Mouse (Mus musculus): ENCODE results near the gene Acot7. TPM values are rescaled to one million over a fixed set of nuclear protein-coding genes. Genes with fewer than 3 reads are reported as not detected.

Acot7 gene
- polyA plus RNA-seq, 1 experiment from 2014 or later, result 64.4 TPM

- peak; percentile 63 for DNase-seq (ENCODE audit: extremely low spot score, low spot score)
- WGBS, result 17% methylated on average over 21 of the region's 21 CpGs
- Histone ChIP-seq H3K9me3 (no peaks in the 10 kb centered on the region), H3K27ac (no peak overlapping the region), H3K27me3 (ENCODE audit: poor library complexity, severe bottlenecking) (peaks cover 96% of the 10 kb centered on the region), H3K4me3 (peak overlapping the region; percentile 35), H3K4me1 (peaks cover 31% of the 10 kb centered on the region), H3K36me3 (replicated peaks) (no peaks in the 10 kb centered on the region)
Measured at GRCm38 (mm10) chr4:152157779-152158584, 20.0 kb upstream of the Acot7 start.

GRCm38 (mm10) chr4:152158585-152159284 lies 19.2 kb upstream of the Acot7 start, which contains the start of gene Hes2:
Hes2 (plus strand) TSS chr4:152158867.
- H3K4me1 ChIP-seq, result peaks cover 26% of the 10 kb centered on the region
- H3K9me3 ChIP-seq, result peaks cover 3% of the 10 kb centered on the region; the same call in 1 of the 2 replicates
- peak within 1 kb of the TSS; percentile 35 for H3K4me3 ChIP-seq
- 3% methylated on average over 35 of the region's 35 CpGs for WGBS
- H3K27me3 ChIP-seq (ENCODE audit: poor library complexity, severe bottlenecking), result peaks cover 93% of the 10 kb centered on the region
- H3K36me3 ChIP-seq (replicated peaks), result no peaks in the 10 kb centered on the region
- H3K27ac ChIP-seq, result no peak within 1 kb of the TSS
- no peak for DNase-seq (ENCODE audit: extremely low spot score, low spot score)

GRCm38 (mm10) chr4:152159285-152159678 lies 18.7 kb upstream of the Acot7 start:
- Histone ChIP-seq H3K36me3 (replicated peaks) (no peaks in the 10 kb centered on the region), H3K4me1 (peaks cover 22% of the 10 kb centered on the region), H3K27ac (no peak overlapping the region), H3K4me3 (peak overlapping the region; percentile 35), H3K27me3 (ENCODE audit: poor library complexity, severe bottlenecking) (peaks cover 93% of the 10 kb centered on the region), H3K9me3 (peaks cover 6% of the 10 kb centered on the region; the same call in 1 of the 2 replicates)
- no peak for DNase-seq (ENCODE audit: extremely low spot score, low spot score)
- 3% methylated on average over 19 of the region's 19 CpGs for WGBS

GRCm38 (mm10) chr4:152160748-152161147 lies 17.2 kb upstream of the Acot7 start:
- no peak overlapping the region for H3K27ac ChIP-seq
- peaks cover 28% of the 10 kb centered on the region for H3K4me1 ChIP-seq
- peaks cover 6% of the 10 kb centered on the region; the same call in 1 of the 2 replicates for H3K9me3 ChIP-seq
- 44% methylated on average over 4 of the region's 4 CpGs for WGBS
- H3K4me3 ChIP-seq, result no peak overlapping the region
- DNase-seq (ENCODE audit: extremely low spot score, low spot score), result no peak
- H3K36me3 ChIP-seq (replicated peaks), result no peaks in the 10 kb centered on the region
- H3K27me3 ChIP-seq (ENCODE audit: poor library complexity, severe bottlenecking), result peaks cover 93% of the 10 kb centered on the region

GRCm38 (mm10) chr4:152161601-152162000 lies 16.3 kb upstream of the Acot7 start:
- no peak for DNase-seq (ENCODE audit: extremely low spot score, low spot score)
- Histone ChIP-seq H3K36me3 (replicated peaks) (no peaks in the 10 kb centered on the region), H3K4me1 (peaks cover 28% of the 10 kb centered on the region), H3K27me3 (ENCODE audit: poor library complexity, severe bottlenecking) (peaks cover 92% of the 10 kb centered on the region), H3K27ac (no peak overlapping the region), H3K4me3 (no peak overlapping the region), H3K9me3 (peaks cover 6% of the 10 kb centered on the region; the same call in 1 of the 2 replicates)
- 80% methylated on average over 6 of the region's 6 CpGs for WGBS

- no peaks in the 10 kb centered on the region for H3K36me3 ChIP-seq (replicated peaks)
- no peak overlapping the region for H3K27ac ChIP-seq
- 95% methylated on average over 2 of the region's 2 CpGs for WGBS
- peaks cover 81% of the 10 kb centered on the region for H3K27me3 ChIP-seq (ENCODE audit: poor library complexity, severe bottlenecking)
- H3K4me1 ChIP-seq, result peaks cover 28% of the 10 kb centered on the region
- no peak overlapping the region for H3K4me3 ChIP-seq
- H3K9me3 ChIP-seq, result peaks cover 6% of the 10 kb centered on the region; the same call in 1 of the 2 replicates
- DNase-seq (ENCODE audit: extremely low spot score, low spot score), result no peak
Measured at GRCm38 (mm10) chr4:152162748-152163147, 15.2 kb upstream of the Acot7 start.

GRCm38 (mm10) chr4:152165036-152165931 lies 12.7 kb upstream of the Acot7 start:
- Histone ChIP-seq H3K4me1 (peaks cover 6% of the 10 kb centered on the region), H3K27me3 (ENCODE audit: poor library complexity, severe bottlenecking) (peaks cover 74% of the 10 kb centered on the region), H3K4me3 (no peak overlapping the region), H3K36me3 (replicated peaks) (no peaks in the 10 kb centered on the region), H3K27ac (no peak overlapping the region), H3K9me3 (peaks cover 6% of the 10 kb centered on the region; the same call in 1 of the 2 replicates)
- WGBS, result 30% methylated on average over 22 of the region's 22 CpGs
- peak; percentile 71 for DNase-seq (ENCODE audit: extremely low spot score, low spot score)

- no peak overlapping the region for H3K27ac ChIP-seq
Measured at GRCm38 (mm10) chr4:152168052-152168451, 9.9 kb upstream of the Acot7 start.

GRCm38 (mm10) chr4:152169103-152169502 lies 8.8 kb upstream of the Acot7 start:
- peaks cover 5% of the 10 kb centered on the region; the same call in 1 of the 2 replicates for H3K9me3 ChIP-seq

More at GRCm38 (mm10) chr4:152168052-152168451, 9.9 kb upstream of the Acot7 start:
- peaks cover 11% of the 10 kb centered on the region for H3K9me3 ChIP-seq
- H3K27me3 ChIP-seq (ENCODE audit: poor library complexity, severe bottlenecking), result peaks cover 60% of the 10 kb centered on the region
- no peak for DNase-seq (ENCODE audit: extremely low spot score, low spot score)
- 85% methylated on average over 8 of the region's 8 CpGs for WGBS
- H3K4me1 ChIP-seq, result peaks cover 6% of the 10 kb centered on the region
- no peak overlapping the region for H3K4me3 ChIP-seq
- no peaks in the 10 kb centered on the region for H3K36me3 ChIP-seq (replicated peaks)

GRCm38 (mm10) chr4:152170286-152170685 lies 7.6 kb upstream of the Acot7 start:
- no peak overlapping the region for H3K27ac ChIP-seq
- H3K36me3 ChIP-seq (replicated peaks), result no peaks in the 10 kb centered on the region
- H3K9me3 ChIP-seq, result peaks cover 5% of the 10 kb centered on the region; the same call in 1 of the 2 replicates
- H3K4me1 ChIP-seq, result peaks cover 5% of the 10 kb centered on the region
- 86% methylated on average over 10 of the region's 10 CpGs for WGBS
- H3K27me3 ChIP-seq (ENCODE audit: poor library complexity, severe bottlenecking), result peaks cover 64% of the 10 kb centered on the region
- no peak for DNase-seq (ENCODE audit: extremely low spot score, low spot score)
- no peak overlapping the region for H3K4me3 ChIP-seq

More at GRCm38 (mm10) chr4:152169103-152169502, 8.8 kb upstream of the Acot7 start:
- Histone ChIP-seq H3K36me3 (replicated peaks) (no peaks in the 10 kb centered on the region), H3K4me1 (peaks cover 6% of the 10 kb centered on the region), H3K4me3 (no peak overlapping the region), H3K27ac (no peak overlapping the region), H3K27me3 (ENCODE audit: poor library complexity, severe bottlenecking) (peaks cover 64% of the 10 kb centered on the region)
- 88% methylated on average over 7 of the region's 7 CpGs for WGBS
- DNase-seq (ENCODE audit: extremely low spot score, low spot score), result no peak

GRCm38 (mm10) chr4:152171543-152171942 lies 6.4 kb upstream of the Acot7 start:
- Histone ChIP-seq H3K4me1 (no peaks in the 10 kb centered on the region), H3K36me3 (replicated peaks) (no peaks in the 10 kb centered on the region), H3K9me3 (peaks cover 5% of the 10 kb centered on the region; the same call in 1 of the 2 replicates), H3K4me3 (no peak overlapping the region), H3K27me3 (ENCODE audit: poor library complexity, severe bottlenecking) (peaks cover 67% of the 10 kb centered on the region), H3K27ac (no peak overlapping the region)
- 81% methylated on average over 6 of the region's 6 CpGs for WGBS
- no peak for DNase-seq (ENCODE audit: extremely low spot score, low spot score)

- Histone ChIP-seq H3K27me3 (ENCODE audit: poor library complexity, severe bottlenecking) (peaks cover 75% of the 10 kb centered on the region), H3K4me1 (peaks cover 11% of the 10 kb centered on the region), H3K36me3 (replicated peaks) (no peaks in the 10 kb centered on the region), H3K27ac (no peak overlapping the region), H3K9me3 (peaks cover 5% of the 10 kb centered on the region; the same call in 1 of the 2 replicates), H3K4me3 (no peak overlapping the region)
- DNase-seq (ENCODE audit: extremely low spot score, low spot score), result peak; percentile 77
- WGBS, result 2% methylated on average over 5 of the region's 5 CpGs
Measured at GRCm38 (mm10) chr4:152173041-152173440, 4.9 kb upstream of the Acot7 start.

Measured in forebrain, embryonic 10.5 days (tissue).